Mouse (Mus musculus) limb, embryonic 11.5 days (tissue): Measurements from ENCODE around the gene Akap13. TPM values are rescaled to one million over a fixed set of nuclear protein-coding genes. Genes with fewer than 3 reads are reported as not detected.
A peak's percentile ranks its signal among the peaks of the same experiment; 100 is the strongest.
"Not testable (repeated sequence)": the region's sequence is repeated elsewhere in the genome, so short reads cannot be mapped to it uniquely, and the experiment has no call there.

ENCODE experiments used
- ATAC-seq: fragments of 200-750 bp; cut with Nextera tagmentation; 2 replicates; pipeline ENCODE4 v1.8.0; 2017; ENCODE audit warnings: low read depth; ENCODE audit not compliant: insufficient number of reproducible peaks, low FRiP score, low TSS enrichment
- DNase-seq: peaks from one replicate; pipeline ENCODE4 v3.0.0-alpha.2; 2015; ENCODE audit warnings: low spot score
- H3K27ac ChIP-seq: fragments of 300-500 bp; sonication (generic); replicated peaks from 2 replicates; pipeline ENCODE4 v1.5.1; 2014; ENCODE audit warnings: low read depth, mild to moderate bottlenecking, low read length
- H3K27me3 ChIP-seq: fragments of 300-500 bp; sonication (generic); 2 replicates; pipeline ENCODE4 v1.6.1; 2014; ENCODE audit warnings: mild to moderate bottlenecking, low read length, mixed read lengths; ENCODE audit not compliant: control insufficient read depth, insufficient read depth
- H3K36me3 ChIP-seq: fragments of 300-500 bp; sonication (generic); 2 replicates; pipeline ENCODE4 v1.6.1; 2014; ENCODE audit warnings: mild to moderate bottlenecking, low read length, moderate library complexity, mixed read lengths; ENCODE audit not compliant: control insufficient read depth, insufficient read depth
- H3K4me1 ChIP-seq: fragments of 300-500 bp; sonication (generic); 2 replicates; pipeline ENCODE4 v1.6.1; 2014; ENCODE audit warnings: low read length, mixed read lengths; ENCODE audit not compliant: control insufficient read depth, insufficient read depth
- H3K4me2 ChIP-seq: fragments of 300-500 bp; sonication (generic); 2 replicates; pipeline ENCODE4 v1.6.1; 2014; ENCODE audit warnings: low read depth, mild to moderate bottlenecking, moderate library complexity; ENCODE audit not compliant: severe bottlenecking
- H3K4me3 ChIP-seq: fragments of 300-500 bp; sonication (generic); 2 replicates; pipeline ENCODE4 v1.5.1; 2014; ENCODE audit warnings: low read depth, low read length
- H3K9ac ChIP-seq: fragments of 300-500 bp; sonication (generic); 2 replicates; pipeline ENCODE4 v1.6.1; 2014; ENCODE audit warnings: mild to moderate bottlenecking, low read length
- H3K9me3 ChIP-seq: fragments of 300-500 bp; sonication (generic); 2 replicates; pipeline ENCODE4 v1.6.1; 2016; ENCODE audit warnings: low read length; ENCODE audit not compliant: control insufficient read depth
- WGBS: fragments of 180-500 bp; shearing (Covaris S2); extraction: QIAGEN DNeasy Blood & Tissue Kit; methylation state at CpG from one replicate; pipeline ENCODE4 v1.1.7; 2014; 5-methylcytosine and 5-hydroxymethylcytosine counted together
- polyA plus RNA-seq: library from polyadenylated mRNA; unstranded; fragments of >200 nt; fragmentation: Nextera tagmentation; extraction: Ambion mirVana; gene quantifications from 2 replicates; pipeline ENCODE4 v1.2.1, GENCODE M21; 2014

Gene Akap13
- polyA plus RNA-seq, 1 experiment from 2014 or later, result 32.7 TPM

DNA sequence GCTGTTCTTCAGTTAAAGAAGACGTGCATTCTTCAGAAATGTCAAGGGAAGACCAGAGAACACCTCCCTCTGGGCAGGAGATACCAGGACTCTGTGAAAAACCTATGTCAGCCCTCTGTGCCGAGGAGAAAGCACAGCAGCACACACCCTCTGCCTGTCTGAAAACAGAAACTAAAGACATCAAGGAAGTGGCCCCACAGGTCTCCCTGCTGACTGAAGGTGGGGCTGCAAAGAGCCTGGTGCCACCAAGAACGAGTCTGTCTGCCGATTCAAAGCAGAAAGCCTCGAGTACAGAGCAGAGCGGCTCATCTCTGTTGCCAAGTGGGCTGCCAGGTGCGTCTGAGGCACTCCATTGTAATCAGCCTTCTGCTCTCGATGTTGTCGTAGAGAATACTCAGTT lies 155.1 kb downstream of the Akap13 start:
- no peaks in the 10 kb centered on the region for H3K4me1 ChIP-seq
- WGBS, result 90% methylated on average over 9 of the region's 9 CpGs
- no peak overlapping the region for H3K27ac ChIP-seq
- no peaks in the 10 kb centered on the region for H3K9me3 ChIP-seq
- no peak overlapping the region for H3K4me3 ChIP-seq
- no peaks in the 10 kb centered on the region; the same call in 1 of the 2 replicates for H3K36me3 ChIP-seq
- ATAC-seq (no peak), DNase-seq (peak; percentile 14)
- no peaks in the 10 kb centered on the region for H3K27me3 ChIP-seq
- H3K4me2 ChIP-seq, result no peak overlapping the region
- H3K9ac ChIP-seq, result no peak overlapping the region

DNA sequence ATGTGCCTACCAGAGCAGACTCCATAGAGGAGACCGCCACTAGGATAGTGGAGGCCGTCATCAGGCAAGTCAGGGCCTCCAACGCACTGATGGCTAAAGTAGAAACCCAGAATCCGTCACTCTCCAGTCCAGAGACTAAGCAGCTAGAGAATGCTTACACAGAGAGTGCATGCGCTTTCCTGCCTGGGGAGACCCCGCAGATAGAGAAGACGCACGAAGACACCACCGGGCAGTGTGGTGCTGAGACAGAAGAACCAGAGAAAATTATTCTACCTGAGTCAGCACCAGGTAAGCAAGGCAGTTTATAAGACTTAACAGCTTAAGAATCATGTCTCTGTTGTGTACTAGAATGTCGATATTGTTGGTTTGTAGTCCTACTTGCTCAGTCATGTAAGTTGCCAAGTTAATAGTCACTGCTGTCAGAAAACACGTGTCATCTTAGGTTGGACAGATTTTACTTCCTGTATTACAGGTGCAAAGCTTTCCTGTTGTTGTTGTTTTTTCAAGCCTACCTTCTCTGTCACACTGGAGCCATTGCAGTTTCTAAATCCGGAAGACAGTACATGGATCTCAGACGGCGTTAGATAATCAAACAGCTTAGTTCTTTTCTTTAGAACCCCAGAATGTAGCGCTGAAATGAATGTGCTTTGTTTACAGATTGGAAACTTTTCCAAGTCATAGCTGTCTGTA lies 156.1 kb downstream of the Akap13 start:
- Histone ChIP-seq H3K36me3 (no peaks in the 10 kb centered on the region; the same call in 1 of the 2 replicates), H3K27me3 (no peaks in the 10 kb centered on the region), H3K4me3 (no peak overlapping the region), H3K27ac (no peak overlapping the region), H3K9ac (no peak overlapping the region), H3K4me2 (no peak overlapping the region), H3K9me3 (no peaks in the 10 kb centered on the region), H3K4me1 (no peaks in the 10 kb centered on the region)
- DNase-seq, result no peak
- ATAC-seq, result no peak
- WGBS, result 91% methylated on average over 15 of the region's 15 CpGs

DNA sequence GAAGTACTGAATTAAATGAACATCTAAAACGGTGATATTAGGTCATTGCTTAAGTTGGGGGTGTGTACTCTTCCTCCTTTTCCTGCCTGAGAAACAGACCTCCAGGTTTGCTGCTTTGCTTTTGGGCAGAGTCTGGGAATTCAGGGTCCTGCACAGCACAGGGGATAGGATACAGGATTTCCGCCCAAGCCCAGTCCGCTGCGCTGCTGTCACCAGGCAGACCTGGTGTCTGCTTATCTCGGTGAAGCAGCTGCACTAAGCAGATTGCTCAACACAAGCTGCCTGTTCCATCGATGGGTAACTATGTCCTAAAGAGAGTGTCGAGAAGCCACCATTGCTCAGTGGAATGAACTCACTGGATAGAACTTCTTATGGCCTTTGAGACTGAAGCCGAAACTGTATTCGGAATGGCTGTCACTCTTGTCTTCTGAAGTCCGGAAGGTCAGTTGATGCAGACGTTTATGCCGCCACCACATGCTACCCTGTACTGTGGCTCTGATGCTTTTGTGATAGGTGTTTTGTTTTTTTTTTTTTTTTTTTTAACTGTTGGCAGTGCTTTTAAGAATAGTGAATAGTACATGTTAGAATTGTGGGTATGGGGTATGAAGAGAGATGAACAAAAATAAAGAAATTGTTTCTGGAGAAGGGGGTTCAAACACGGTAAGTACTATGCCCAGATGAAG lies 156.8 kb downstream of the Akap13 start:
- 80% methylated on average over 13 of the region's 13 CpGs for WGBS
- Histone ChIP-seq H3K27ac (no peak overlapping the region), H3K27me3 (no peaks in the 10 kb centered on the region), H3K4me3 (no peak overlapping the region), H3K9ac (no peak overlapping the region), H3K4me1 (no peaks in the 10 kb centered on the region), H3K4me2 (no peak overlapping the region), H3K9me3 (no peaks in the 10 kb centered on the region), H3K36me3 (no peaks in the 10 kb centered on the region; the same call in 1 of the 2 replicates)
- DNase-seq, result peak; percentile 20
- no peak for ATAC-seq

DNA sequence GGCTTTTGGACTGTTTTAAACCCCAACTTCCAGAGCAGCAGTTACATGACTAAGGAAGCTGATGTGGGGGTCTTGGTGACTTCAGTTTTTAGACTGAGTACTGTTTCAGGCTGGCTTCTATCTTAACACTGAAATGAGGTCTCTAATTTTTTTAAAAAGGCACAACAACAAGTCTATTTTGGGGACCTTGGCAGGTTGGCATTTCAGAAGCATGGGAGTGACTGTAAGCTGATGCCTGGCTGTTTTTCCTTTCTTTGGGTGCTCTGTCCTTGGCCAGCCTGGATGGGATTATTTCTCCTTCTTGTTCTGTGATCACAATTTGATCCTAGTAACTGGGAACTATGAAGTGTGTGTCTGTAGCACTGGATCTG lies 157.3 kb downstream of the Akap13 start:
- no peak overlapping the region for H3K27ac ChIP-seq
- H3K4me2 ChIP-seq, result no peak overlapping the region
- no peak overlapping the region for H3K9ac ChIP-seq
- H3K4me3 ChIP-seq, result no peak overlapping the region
- peak; percentile 8 for DNase-seq
- H3K36me3 ChIP-seq, result no peaks in the 10 kb centered on the region; the same call in 1 of the 2 replicates
- H3K9me3 ChIP-seq, result no peaks in the 10 kb centered on the region
- no peaks in the 10 kb centered on the region for H3K4me1 ChIP-seq
- no peak for ATAC-seq
- no peaks in the 10 kb centered on the region for H3K27me3 ChIP-seq

DNA sequence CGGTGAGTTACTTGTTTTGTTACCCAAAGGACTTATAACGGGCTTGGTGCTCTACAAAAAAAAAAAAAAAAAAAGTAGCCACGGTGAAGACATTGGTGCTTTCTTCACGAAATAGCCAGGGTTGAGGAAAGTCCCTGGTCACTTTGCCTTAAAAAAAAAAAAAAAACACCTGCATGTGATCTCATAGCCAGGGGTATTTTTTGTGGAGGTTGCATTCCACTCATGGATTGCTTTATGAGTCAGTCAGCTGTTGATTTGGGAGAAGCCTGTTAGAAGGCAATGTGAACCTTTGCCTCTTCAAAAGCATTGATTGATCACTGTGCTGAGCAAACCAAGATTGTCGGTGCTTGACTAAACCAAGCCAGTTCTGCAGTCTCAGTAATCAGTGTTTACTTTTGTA lies 157.9 kb downstream of the Akap13 start:
- Histone ChIP-seq H3K27me3 (no peaks in the 10 kb centered on the region), H3K9me3 (no peaks in the 10 kb centered on the region), H3K27ac (no peak overlapping the region), H3K9ac (no peak overlapping the region), H3K36me3 (no peaks in the 10 kb centered on the region; the same call in 1 of the 2 replicates), H3K4me1 (no peaks in the 10 kb centered on the region), H3K4me2 (no peak overlapping the region), H3K4me3 (no peak overlapping the region)
- no peak for ATAC-seq
- 70% methylated on average over 5 of the region's 5 CpGs for WGBS
- peak; percentile 12 for DNase-seq

DNA sequence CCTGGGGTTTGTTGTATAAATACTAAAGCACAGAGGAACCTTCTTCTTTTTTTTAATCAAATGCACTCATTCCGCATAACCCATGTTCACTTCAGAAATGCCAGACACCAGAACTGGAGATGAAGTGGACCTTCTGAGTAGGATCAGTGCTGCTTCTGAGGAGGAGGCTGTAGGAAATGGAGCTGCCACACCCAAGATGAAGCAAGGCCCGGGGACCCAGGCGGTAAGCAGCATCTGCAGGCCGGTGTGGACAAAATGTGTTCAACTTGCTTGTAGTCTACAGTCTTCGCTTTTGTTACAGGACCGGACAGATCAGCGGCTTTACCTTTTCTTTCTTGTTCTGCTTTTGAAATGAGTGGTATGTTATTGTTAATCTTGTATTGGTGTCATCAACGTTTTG lies 159.5 kb downstream of the Akap13 start:
- Histone ChIP-seq H3K27me3 (no peaks in the 10 kb centered on the region), H3K4me2 (no peak overlapping the region), H3K27ac (no peak overlapping the region), H3K9me3 (no peaks in the 10 kb centered on the region), H3K4me3 (no peak overlapping the region), H3K36me3 (no peaks in the 10 kb centered on the region; the same call in 1 of the 2 replicates), H3K4me1 (no peaks in the 10 kb centered on the region), H3K9ac (no peak overlapping the region)
- 96% methylated on average over 8 of the region's 8 CpGs for WGBS
- DNase-seq (peak; percentile 7), ATAC-seq (no peak)

DNA sequence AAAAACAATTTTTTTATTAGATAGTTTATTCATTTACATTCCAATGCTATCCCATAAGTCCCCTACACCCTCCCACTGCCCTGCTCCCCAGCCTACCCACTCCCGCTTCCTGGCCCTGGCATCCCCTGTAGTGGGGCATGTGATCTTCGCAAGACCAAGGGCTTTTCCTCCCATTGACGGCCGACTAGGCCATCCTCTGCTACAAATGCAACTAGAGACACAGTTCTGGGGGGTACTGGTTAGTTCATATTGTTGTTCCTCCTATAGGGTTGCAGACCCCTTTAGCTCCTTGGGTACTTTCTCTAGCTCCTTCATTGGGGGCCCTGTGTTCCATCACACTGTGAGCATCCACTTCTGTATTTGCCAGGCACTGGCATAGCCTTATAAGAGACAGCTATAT lies 161.9 kb downstream of the Akap13 start:
- H3K9ac ChIP-seq, H3K36me3 ChIP-seq, H3K4me3 ChIP-seq, DNase-seq, H3K4me2 ChIP-seq, H3K27me3 ChIP-seq, H3K9me3 ChIP-seq, H3K27ac ChIP-seq, H3K4me1 ChIP-seq, ATAC-seq: not testable (repeated sequence)
- 92% methylated on average over 4 of the region's 4 CpGs for WGBS

DNA sequence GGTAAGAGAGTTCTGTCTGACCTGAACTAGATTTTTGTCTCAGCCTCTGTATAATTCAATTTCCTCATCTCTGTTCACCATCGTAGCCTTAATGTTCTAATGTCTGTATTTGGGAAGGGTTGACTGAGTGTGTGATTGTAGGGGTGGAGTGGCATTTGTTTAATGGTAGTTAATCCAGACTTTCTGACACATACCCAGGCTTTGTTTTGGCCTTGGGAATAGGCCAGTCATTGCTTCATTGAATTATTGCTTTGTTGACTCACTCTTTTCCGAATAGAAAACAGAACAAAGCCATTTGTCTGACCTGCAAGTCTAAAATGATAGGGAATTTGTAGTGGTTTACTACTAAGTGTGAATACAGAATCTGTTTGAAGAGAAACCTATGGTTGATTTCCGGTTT lies 163.4 kb downstream of the Akap13 start:
- DNase-seq (no peak), ATAC-seq (no peak)
- no peaks in the 10 kb centered on the region for H3K9me3 ChIP-seq
- no peaks in the 10 kb centered on the region for H3K27me3 ChIP-seq
- H3K4me1 ChIP-seq, result no peaks in the 10 kb centered on the region
- H3K9ac ChIP-seq, result no peak overlapping the region
- no peaks in the 10 kb centered on the region for H3K36me3 ChIP-seq
- no peak overlapping the region for H3K4me2 ChIP-seq
- WGBS, result 88% methylated on average over 3 of the region's 3 CpGs
- no peak overlapping the region for H3K4me3 ChIP-seq
- no peak overlapping the region for H3K27ac ChIP-seq
